Mouse (Mus musculus) kidney, adult 2 months (tissue): ENCODE measurements around the gene Bcas3. TPM values are rescaled to one million over a fixed set of nuclear protein-coding genes. Genes with fewer than 3 reads are reported as not detected.
A peak's percentile ranks its signal among the peaks of the same experiment; 100 is the strongest.

Experiments used
- DNase-seq: peaks from one replicate; pipeline ENCODE4 v3.0.0; 2021
- H3K27ac ChIP-seq: fragments of 200-500 bp; 2 replicates; pipeline ENCODE4 v1.5.1; 2012; ENCODE audit warnings: low read depth, low read length, control low read depth, inconsistent platforms; ENCODE audit not compliant: insufficient read depth
- H3K27me3 ChIP-seq: fragments of 200-500 bp; replicated peaks from 2 replicates; pipeline ENCODE4 v1.6.1; 2012; ENCODE audit warnings: mild to moderate bottlenecking, moderate library complexity, low read length, inconsistent platforms; ENCODE audit not compliant: control insufficient read depth, insufficient read depth
- H3K36me3 ChIP-seq: fragments of 200-500 bp; 2 replicates; pipeline ENCODE4 v1.6.1; 2012; ENCODE audit warnings: mild to moderate bottlenecking, moderate library complexity, low read length, inconsistent platforms; ENCODE audit not compliant: control insufficient read depth, insufficient read depth
- H3K4me1 ChIP-seq: fragments of 200-500 bp; 2 replicates; pipeline ENCODE4 v1.6.1; 2011; ENCODE audit warnings: low read length; ENCODE audit not compliant: control insufficient read depth, insufficient read depth
- H3K4me3 ChIP-seq: fragments of 200-500 bp; 2 replicates; pipeline ENCODE4 v1.5.1; 2011; ENCODE audit warnings: mild to moderate bottlenecking, low read depth, low read length, control low read depth; ENCODE audit not compliant: insufficient read depth
- CTCF ChIP-seq: fragments of 200-500 bp; conservative IDR thresholded peaks from 2 replicates; pipeline ENCODE4 v1.5.1; 2011; ENCODE audit warnings: low read depth, mild to moderate bottlenecking, control low read depth, low read length, moderate library complexity, mixed read lengths; ENCODE audit not compliant: insufficient read depth, insufficient read length
- POLR2A ChIP-seq: fragments of 200-500 bp; IDR thresholded peaks from one replicate; pipeline ENCODE4 v1.6.1; 2011; ENCODE audit warnings: low read depth, low read length, control low read depth
- WGBS: fragments of 180-500 bp; shearing (Covaris S2); methylation state at CpG from one replicate; pipeline ENCODE4 v1.1.7; 2018; 5-methylcytosine and 5-hydroxymethylcytosine counted together
- polyA plus RNA-seq: library from polyadenylated mRNA; depleted of rRNA; stranded (reverse); fragments of >200 nt; gene quantifications from 2 replicates; pipeline ENCODE4 v1.2.3, GENCODE M21; 2012

Gene Bcas3
- polyA plus RNA-seq, 1 experiment = 47.3 TPM

DNA sequence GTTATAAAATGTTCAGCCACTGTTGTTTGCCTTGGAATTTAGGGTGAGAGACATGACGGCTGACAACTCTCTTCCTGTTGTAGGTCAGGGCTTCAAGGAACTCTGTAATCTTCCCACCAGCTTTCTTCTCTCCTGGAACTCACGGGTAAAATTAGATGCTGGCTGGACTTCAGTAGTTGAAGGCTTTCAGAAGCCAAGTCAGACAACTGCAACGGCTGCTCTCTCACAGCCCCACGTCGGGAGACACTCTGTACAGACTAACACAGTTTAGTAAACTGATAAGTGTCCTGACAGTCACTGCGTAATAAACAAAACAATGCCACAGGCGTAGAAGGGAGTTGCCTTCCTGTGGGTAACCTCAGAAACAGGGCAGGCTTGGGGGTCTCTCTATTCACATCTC, 366.8 kb downstream of the Bcas3 start:
- DNase-seq = peak; percentile 43
- Histone ChIP-seq H3K36me3 (no peaks in the 10 kb centered on the region), H3K27ac (peak overlapping the region; percentile 7; the same call in 1 of the 2 replicates), H3K4me3 (no peak overlapping the region), H3K4me1 (no peaks in the 10 kb centered on the region), H3K27me3 (no peaks in the 10 kb centered on the region)
- TF ChIP-seq POLR2A (no peak), CTCF (no peak)
- WGBS = 60% methylated on average over 7 of the region's 7 CpGs

DNA sequence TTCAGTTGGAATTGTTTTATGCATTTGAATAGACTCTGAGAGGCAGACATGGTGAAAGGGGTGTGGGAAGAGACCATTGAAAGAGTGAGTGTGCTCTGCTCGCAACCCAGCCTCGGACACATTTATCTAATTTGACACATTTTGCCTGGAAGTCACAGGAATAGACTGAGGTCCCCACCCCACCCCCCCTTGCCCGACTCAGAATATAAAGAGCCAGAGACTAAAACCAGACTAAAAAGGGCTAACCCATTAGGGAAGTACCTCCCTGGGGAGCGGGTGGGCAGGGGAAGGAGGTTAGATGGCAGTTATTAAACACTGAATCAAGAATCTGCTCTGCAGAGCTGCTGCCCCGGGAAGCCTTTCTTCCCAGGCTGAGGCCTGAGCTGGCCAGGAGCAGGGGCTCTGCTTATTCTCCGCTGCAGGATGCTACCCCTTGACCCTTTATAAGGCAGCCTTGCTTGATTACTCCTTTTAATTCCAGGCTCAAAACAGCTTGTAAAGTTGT, 367.4 kb downstream of the Bcas3 start:
- WGBS = 55% methylated on average over 6 of the region's 6 CpGs
- no peak for DNase-seq
- Histone ChIP-seq H3K4me1 (no peaks in the 10 kb centered on the region), H3K36me3 (no peaks in the 10 kb centered on the region), H3K4me3 (no peak overlapping the region), H3K27ac (no peak overlapping the region), H3K27me3 (no peaks in the 10 kb centered on the region)
- TF ChIP-seq CTCF = no peak
- TF ChIP-seq POLR2A = no peak

DNA sequence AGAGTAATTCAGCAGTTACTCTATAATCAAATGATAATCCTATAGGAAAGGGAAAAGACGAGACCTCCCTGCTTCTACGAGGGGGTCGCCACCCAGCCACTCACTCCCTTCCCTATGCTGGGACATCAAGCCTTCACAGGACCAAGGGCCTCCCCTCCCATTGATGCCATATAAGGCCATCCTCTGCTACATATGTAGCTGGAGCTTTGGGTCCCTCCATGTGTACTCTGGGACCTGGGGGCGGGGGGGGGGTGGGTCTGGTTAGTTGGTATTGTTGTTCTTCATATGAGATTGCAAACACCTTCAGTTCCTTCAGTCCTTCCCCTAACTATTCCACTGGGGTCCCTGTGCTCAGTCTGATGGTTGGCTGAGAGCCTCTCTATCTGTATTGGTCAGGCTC, 369.0 kb downstream of the Bcas3 start:
- H3K4me3 ChIP-seq = no peak overlapping the region
- no peak for DNase-seq
- no peaks in the 10 kb centered on the region for H3K4me1 ChIP-seq
- 96% methylated on average over 4 of the region's 4 CpGs for WGBS
- TF ChIP-seq POLR2A (no peak), CTCF (no peak)
- no peaks in the 10 kb centered on the region for H3K27me3 ChIP-seq
- H3K27ac ChIP-seq = no peak overlapping the region
- H3K36me3 ChIP-seq = no peaks in the 10 kb centered on the region

DNA sequence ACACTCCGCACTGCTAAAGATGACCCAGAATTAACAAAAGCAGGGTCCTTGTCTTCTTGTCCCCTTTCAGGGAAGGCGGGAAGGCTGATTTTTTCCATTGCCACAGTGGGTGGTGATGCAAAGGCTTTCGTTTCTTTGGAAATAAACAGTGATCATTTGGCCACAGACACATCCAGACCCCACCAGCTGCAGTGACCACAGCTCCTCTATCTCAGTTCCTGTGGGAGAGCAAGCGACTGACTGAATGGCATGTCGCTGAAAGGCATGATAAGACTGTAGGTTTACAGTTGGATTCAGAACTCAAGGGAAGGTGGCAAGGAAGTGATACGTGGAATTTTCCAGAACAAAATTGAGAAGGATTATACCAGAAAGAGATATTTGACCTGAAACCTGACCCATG, 371.2 kb downstream of the Bcas3 start:
- H3K4me3 ChIP-seq = no peak overlapping the region
- no peaks in the 10 kb centered on the region for H3K36me3 ChIP-seq
- no peak overlapping the region for H3K27ac ChIP-seq
- no peaks in the 10 kb centered on the region for H3K27me3 ChIP-seq
- DNase-seq = no peak
- 89% methylated on average over 6 of the region's 6 CpGs for WGBS
- no peaks in the 10 kb centered on the region for H3K4me1 ChIP-seq
- no peak for TF ChIP-seq CTCF
- no peak for TF ChIP-seq POLR2A

- Histone ChIP-seq H3K27me3 (no peaks in the 10 kb centered on the region), H3K36me3 (no peaks in the 10 kb centered on the region), H3K4me1 (no peaks in the 10 kb centered on the region; the same call in 1 of the 2 replicates), H3K4me3 (no peak overlapping the region), H3K27ac (no peak overlapping the region)
- no peak for TF ChIP-seq CTCF
- no peak for TF ChIP-seq POLR2A
- WGBS = 71% methylated on average over 2 of the region's 2 CpGs
- no peak for DNase-seq
Observed at GRCm38 (mm10) chr11:85729725-85730124, 376.8 kb downstream of the Bcas3 start.

- TF ChIP-seq POLR2A = no peak
- no peak for TF ChIP-seq CTCF
- WGBS = 73% methylated on average over 4 of the region's 4 CpGs
- peak; percentile 48 for DNase-seq
- Histone ChIP-seq H3K36me3 (no peaks in the 10 kb centered on the region), H3K4me1 (no peaks in the 10 kb centered on the region; the same call in 1 of the 2 replicates), H3K27me3 (no peaks in the 10 kb centered on the region), H3K4me3 (no peak overlapping the region), H3K27ac (no peak overlapping the region)
Observed at GRCm38 (mm10) chr11:85732462-85733012, 379.6 kb downstream of the Bcas3 start.

DNA sequence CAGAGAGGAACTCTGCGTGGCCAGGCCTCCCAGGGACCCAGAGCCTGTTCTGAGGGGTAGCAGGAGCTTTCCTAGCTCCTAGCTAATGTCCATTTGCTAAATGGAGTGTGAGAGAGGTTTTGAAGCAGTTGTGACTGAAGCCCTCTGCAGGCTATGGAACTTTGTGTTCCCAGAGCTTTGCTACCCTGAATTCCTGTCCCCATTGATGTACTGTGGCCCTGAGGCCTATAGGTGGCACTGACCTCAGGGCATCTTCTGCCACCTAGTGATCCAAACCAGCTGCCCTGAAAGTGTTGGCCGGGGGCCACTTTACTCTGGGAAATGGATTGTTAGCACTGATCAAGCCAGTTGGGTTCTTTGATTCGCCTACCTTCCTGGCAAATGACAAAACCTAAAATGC, 380.6 kb downstream of the Bcas3 start:
- H3K27me3 ChIP-seq = no peaks in the 10 kb centered on the region
- no peaks in the 10 kb centered on the region; the same call in 1 of the 2 replicates for H3K4me1 ChIP-seq
- 87% methylated on average over 3 of the region's 3 CpGs for WGBS
- H3K4me3 ChIP-seq = no peak overlapping the region
- DNase-seq = peak; percentile 40
- no peaks in the 10 kb centered on the region for H3K36me3 ChIP-seq
- TF ChIP-seq CTCF (peak; percentile 60), POLR2A (no peak)
- no peak overlapping the region for H3K27ac ChIP-seq
